Mouse (Mus musculus) colon, adult 2 months (tissue): ENCODE results near the gene Mapkbp1. TPM values are rescaled to one million over a fixed set of nuclear protein-coding genes. Genes with fewer than 3 reads are reported as not detected.

Experiments
- polyA plus RNA-seq: library from polyadenylated mRNA; depleted of rRNA; stranded (reverse); fragments of >200 nt; gene quantifications from 2 replicates; pipeline ENCODE4 v1.2.3, GENCODE M21; 2012; rRNA removed

Gene Mapkbp1
- 8.2 and 8.4 TPM in 2 replicates for polyA plus RNA-seq

GRCm38 (mm10) chr2:119972537-119972879, at the start of gene Mapkbp1:
Mapkbp1 (plus strand) TSS chr2:119972699.

GRCm38 (mm10) chr2:120026984-120027949, 54.8 kb downstream of the Mapkbp1 start, which contains the start of the genes Jmjd7 and Gm28042:
Jmjd7 (plus strand) TSS chr2:120027483.
Gm28042 (plus strand) TSS chr2:120027493.

DNA sequence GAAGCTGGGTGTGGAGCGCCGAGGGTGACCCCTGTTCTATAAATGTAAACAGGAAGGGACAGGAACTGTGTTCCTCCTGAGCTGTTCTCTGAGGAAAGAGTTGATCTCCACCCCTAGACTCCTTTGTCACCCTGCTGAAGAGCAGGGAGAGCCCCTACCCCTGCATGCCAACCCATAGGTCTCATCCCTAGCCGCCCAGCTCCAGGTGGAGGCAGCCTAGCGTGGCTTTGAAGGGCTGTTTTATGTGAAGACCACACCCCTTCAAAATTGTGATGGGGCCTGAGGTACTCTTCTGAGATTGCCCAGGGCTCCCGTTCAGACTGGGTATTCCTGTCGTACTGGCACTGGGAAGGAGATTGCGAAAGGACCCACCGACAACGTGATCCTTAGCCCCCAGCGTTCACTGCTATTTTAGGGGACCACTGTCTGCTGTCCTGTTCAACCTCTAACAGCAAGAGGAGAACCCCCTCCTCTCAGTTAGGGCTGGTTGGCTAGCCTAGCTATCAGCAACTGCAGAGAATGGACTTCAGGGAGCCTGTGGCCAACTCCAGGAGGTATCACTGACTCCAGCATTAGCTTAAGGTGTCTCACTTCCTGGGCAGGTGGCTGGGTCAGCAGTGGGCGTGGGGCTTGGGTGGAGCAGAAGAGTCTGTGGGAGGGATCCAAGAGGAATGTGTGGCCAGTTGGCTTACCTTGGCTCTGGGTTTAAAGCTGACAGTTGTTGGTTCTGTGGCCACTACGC, 60.4 kb downstream of the Mapkbp1 start, which contains the start of gene Pla2g4b:
Gene Pla2g4b (plus strand): TSS at position 692 of the 742 bp plus-strand sequence.

Other genes starting within 250 kb of the Mapkbp1 start
- 17.6 and 18.0 TPM in 2 replicates for gene Itpka, start 230.4 kb upstream of the Mapkbp1 start, polyA plus RNA-seq
- 3.6 and 3.9 TPM in 2 replicates for gene Ltk, start 212.3 kb upstream of the Mapkbp1 start, polyA plus RNA-seq
- 25.0 and 26.3 TPM in 2 replicates for gene Rpap1, start 185.2 kb upstream of the Mapkbp1 start, polyA plus RNA-seq
- 10.8 and 11.3 TPM in 2 replicates for gene Tyro3, start 175.0 kb upstream of the Mapkbp1 start, polyA plus RNA-seq
- gene Mga, start 75.5 kb upstream of the Mapkbp1 start, polyA plus RNA-seq, result 8.7 and 9.3 TPM in 2 replicates
- gene Jmjd7, start 54.8 kb downstream of the Mapkbp1 start, polyA plus RNA-seq, result 7.3 and 8.6 TPM in 2 replicates
- gene Gm28042, start 54.8 kb downstream of the Mapkbp1 start, polyA plus RNA-seq, result 2.3 and 7.5 TPM in 2 replicates
- 3.1 and 7.4 TPM in 2 replicates for gene Pla2g4b, start 60.7 kb downstream of the Mapkbp1 start, polyA plus RNA-seq
- 34.8 and 43.9 TPM in 2 replicates for gene Ehd4, start 181.9 kb downstream of the Mapkbp1 start, polyA plus RNA-seq